Mouse (Mus musculus): ENCODE data around the gene Smim5. TPM values are rescaled to one million over a fixed set of nuclear protein-coding genes. Genes with fewer than 3 reads are reported as not detected.
"Not testable (repeated sequence)": the region's sequence is repeated elsewhere in the genome, so short reads cannot be mapped to it uniquely, and the experiment has no call there.

Gene Smim5
- 1.2 and 1.4 TPM in 2 replicates for polyA plus RNA-seq (2015; fragmentation: Nextera tagmentation; extraction: Ambion mirVana)

DNA sequence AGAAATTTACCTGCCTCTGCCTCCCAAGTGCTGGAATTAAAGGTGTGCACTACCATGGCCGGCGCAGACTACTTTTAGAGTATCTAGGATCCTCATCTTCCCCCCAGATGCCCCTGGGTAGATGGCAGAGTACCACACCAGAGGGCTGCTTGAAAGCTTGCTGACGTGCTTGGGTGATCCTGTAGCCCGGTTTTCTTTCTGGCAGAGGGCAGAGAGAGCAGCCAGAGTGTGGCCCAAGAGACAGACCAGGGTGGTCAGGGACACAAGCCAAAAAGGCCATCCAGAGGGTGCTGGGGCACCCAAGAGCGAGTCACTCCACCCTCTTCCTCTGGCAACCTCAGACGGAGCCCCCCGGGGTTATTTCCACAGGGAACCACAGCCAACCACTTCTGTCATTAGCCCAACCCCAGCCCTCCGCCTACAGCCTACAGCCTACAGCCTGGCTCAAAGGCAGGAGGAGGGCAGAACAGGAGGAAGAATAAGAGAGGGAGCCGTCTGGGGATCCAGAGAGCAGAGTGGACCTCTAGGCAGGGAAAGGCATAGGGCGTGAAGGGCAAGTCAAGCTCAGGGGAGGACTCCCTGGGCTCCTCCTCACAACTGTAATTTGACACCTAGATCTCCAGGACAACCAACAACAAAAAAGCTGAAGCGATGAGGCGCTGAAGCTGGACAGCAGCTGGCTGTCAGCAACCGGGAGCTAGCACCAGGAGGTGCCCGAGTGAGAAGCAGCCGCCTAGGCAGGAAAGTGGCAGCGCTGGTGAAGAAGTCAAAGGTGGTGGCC lies at the start of gene Smim5:
Smim5 (plus strand) TSS at position 481 of the 781 bp plus-strand sequence.
- H3K27me3 ChIP-seq (replicated peaks): no peaks in the 10 kb centered on the region
- H3K9me3 ChIP-seq: no peaks in the 10 kb centered on the region
- H3K4me2 ChIP-seq: no peak within 1 kb of the TSS
- no peak within 1 kb of the TSS for H3K9ac ChIP-seq
- H3K27ac ChIP-seq: no peak within 1 kb of the TSS
- WGBS: 32% methylated on average over 16 of the region's 16 CpGs
- no peak within 1 kb of the TSS for H3K4me3 ChIP-seq
- H3K36me3 ChIP-seq (replicated peaks): 0 out of 2 replicates have a peak, but pooled peaks cover 4% of the 10 kb centered on the region
- H3K4me1 ChIP-seq: 0 out of 2 replicates have a peak, but pooled peaks cover 3% of the 10 kb centered on the region
- ATAC-seq (replicated peaks): no peak

DNA sequence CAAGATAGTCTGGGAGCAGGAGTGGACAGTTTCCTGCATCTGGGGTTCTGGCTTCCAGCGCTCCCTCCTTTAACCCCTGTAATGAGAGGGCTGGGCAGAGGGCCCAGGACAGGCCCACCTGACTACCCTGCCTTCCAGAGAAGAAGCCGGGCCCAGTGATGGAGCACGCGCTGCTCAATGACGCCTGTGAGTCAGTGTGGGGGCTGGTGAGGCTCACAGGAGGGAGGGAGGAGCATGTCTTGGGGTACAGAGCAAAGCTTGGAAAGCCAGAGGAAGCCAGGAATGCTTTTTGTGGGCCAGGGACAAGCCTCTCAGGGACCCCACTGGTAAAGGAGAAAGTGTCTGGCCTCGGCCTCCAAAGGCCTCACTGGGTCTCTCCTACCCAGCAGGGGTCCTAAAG lies 45.1 kb upstream of the Smim5 start:
- H3K27me3 ChIP-seq (replicated peaks): peaks cover 25% of the 10 kb centered on the region
- H3K27ac ChIP-seq: no peak overlapping the region
- H3K36me3 ChIP-seq (replicated peaks): no peaks in the 10 kb centered on the region
- no peak overlapping the region for H3K4me2 ChIP-seq
- H3K9me3 ChIP-seq: no peaks in the 10 kb centered on the region
- ATAC-seq (replicated peaks): no peak
- no peak overlapping the region for H3K9ac ChIP-seq
- peaks cover 18% of the 10 kb centered on the region for H3K4me1 ChIP-seq
- no peak overlapping the region for H3K4me3 ChIP-seq
- 74% methylated on average over 6 of the region's 6 CpGs for WGBS

DNA sequence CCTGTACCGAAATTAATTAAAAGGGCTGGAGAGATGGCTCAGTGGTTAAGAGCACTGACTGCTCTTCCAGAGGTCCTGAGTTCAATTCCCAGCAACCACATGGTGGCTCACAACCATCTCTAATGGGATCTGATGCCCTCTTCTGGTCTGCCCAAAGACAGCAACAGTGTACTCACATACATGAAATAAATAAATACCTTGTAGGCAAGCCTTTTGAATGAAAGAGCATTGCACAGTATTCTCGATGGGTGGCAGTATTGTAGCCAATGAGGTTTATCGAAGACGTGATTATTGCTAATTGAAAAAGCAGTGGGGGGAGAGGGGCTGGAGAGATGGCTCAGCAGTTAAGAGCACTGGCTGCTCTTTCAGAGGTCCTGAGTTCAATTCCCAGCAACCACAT lies 42.6 kb upstream of the Smim5 start:
- not testable (repeated sequence) for H3K9me3 ChIP-seq; H3K36me3 ChIP-seq (replicated peaks); H3K9ac ChIP-seq; H3K27ac ChIP-seq; H3K4me2 ChIP-seq; ATAC-seq (replicated peaks); H3K4me3 ChIP-seq
- WGBS: 91% methylated on average over 4 of the region's 4 CpGs
- H3K4me1 ChIP-seq: peaks cover 20% of the 10 kb centered on the region
- peaks cover 47% of the 10 kb centered on the region for H3K27me3 ChIP-seq (replicated peaks)

DNA sequence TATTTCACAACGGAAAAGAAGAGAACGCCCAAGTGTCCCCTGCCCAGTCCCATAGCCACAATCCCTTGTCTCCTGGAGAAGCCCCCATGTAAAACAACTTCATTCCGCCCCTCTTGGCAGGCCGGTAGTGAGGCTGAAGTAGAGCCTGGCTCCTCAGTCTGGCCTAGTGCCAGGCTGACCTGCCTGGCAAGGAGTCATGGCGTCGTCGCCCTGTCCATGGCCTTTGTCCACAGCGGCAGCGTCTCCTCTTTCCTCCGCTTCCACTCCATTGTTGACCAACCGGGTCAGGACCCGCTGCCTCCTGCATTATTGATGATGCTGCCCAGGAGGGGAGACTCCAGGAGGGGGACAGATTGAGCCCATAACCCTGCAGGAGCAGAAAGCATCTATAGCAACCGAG lies 41.8 kb upstream of the Smim5 start:
- Histone ChIP-seq H3K36me3 (replicated peaks) (no peaks in the 10 kb centered on the region), H3K27ac (no peak overlapping the region), H3K9me3 (no peaks in the 10 kb centered on the region), H3K4me3 (no peak overlapping the region), H3K4me1 (peaks cover 20% of the 10 kb centered on the region), H3K9ac (no peak overlapping the region), H3K4me2 (no peak overlapping the region), H3K27me3 (replicated peaks) (peaks cover 48% of the 10 kb centered on the region)
- 47% methylated on average over 13 of the region's 13 CpGs for WGBS
- no peak for ATAC-seq (replicated peaks)

DNA sequence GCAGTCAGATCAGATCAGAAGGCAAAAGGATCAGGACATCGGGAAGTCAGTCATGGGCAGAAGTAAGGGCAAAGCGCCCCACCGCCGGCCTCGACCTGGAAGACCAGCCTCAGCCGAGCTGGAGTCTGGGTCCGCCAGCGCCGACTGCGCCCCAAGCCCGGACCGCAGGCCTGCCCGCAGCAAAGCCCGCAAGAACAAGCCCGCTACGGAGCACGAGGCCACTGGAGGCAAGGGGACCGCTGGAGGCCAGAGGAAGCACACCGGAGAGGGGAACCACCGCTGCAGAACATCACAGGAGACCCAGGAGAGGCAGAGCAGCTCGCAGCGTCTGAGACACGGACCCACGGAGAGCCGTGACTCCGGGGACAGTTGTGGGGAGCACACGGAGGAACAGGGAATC lies 41.4 kb upstream of the Smim5 start, which contains the start of gene Myo15b:
Myo15b (plus strand) TSS at position 53 of the 400 bp plus-strand sequence.
- Histone ChIP-seq H3K9ac (no peak within 1 kb of the TSS), H3K4me2 (peak within 1 kb of the TSS; percentile 47), H3K9me3 (no peaks in the 10 kb centered on the region), H3K27ac (no peak within 1 kb of the TSS), H3K4me1 (peaks cover 20% of the 10 kb centered on the region), H3K27me3 (replicated peaks) (peaks cover 51% of the 10 kb centered on the region), H3K4me3 (peak within 1 kb of the TSS; percentile 27), H3K36me3 (replicated peaks) (no peaks in the 10 kb centered on the region)
- ATAC-seq (replicated peaks): no peak
- WGBS: 10% methylated on average over 27 of the region's 27 CpGs

GRCm38 (mm10) chr11:115859143-115859945 lies 40.4 kb upstream of the Smim5 start:
- no peak overlapping the region for H3K27ac ChIP-seq
- ATAC-seq (replicated peaks): peak; percentile 76
- H3K4me1 ChIP-seq: peaks cover 20% of the 10 kb centered on the region
- peak overlapping the region; percentile 47 for H3K4me2 ChIP-seq
- no peaks in the 10 kb centered on the region for H3K9me3 ChIP-seq
- no peak overlapping the region for H3K9ac ChIP-seq
- peaks cover 51% of the 10 kb centered on the region for H3K27me3 ChIP-seq (replicated peaks)
- 2% methylated on average over 72 of the region's 75 CpGs for WGBS
- peak overlapping the region; percentile 27 for H3K4me3 ChIP-seq
- no peaks in the 10 kb centered on the region for H3K36me3 ChIP-seq (replicated peaks)

DNA sequence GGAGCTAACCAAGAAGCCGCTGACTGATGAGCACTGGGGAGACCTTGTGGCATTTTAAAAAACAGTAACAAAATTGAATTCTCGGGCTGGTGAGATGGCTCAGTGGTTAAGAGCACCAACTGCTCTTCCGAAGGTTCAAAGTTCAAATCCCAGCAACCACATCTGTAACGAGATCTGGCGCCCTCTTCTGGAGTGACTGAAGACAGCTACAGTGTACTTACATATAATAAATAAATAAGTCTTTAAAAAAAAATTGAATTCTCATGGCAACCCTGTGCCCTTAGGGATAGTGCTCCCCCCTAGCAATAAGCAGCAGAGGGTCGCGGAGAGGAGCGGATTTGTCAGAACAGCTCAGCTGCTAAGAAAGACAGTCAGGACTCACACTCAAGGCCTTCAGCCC lies 35.9 kb upstream of the Smim5 start:
- H3K9me3 ChIP-seq: no peaks in the 10 kb centered on the region
- H3K27me3 ChIP-seq (replicated peaks): peaks cover 35% of the 10 kb centered on the region
- ATAC-seq (replicated peaks): no peak
- peaks cover 10% of the 10 kb centered on the region for H3K4me1 ChIP-seq
- H3K27ac ChIP-seq: no peak overlapping the region
- H3K4me2 ChIP-seq: no peak overlapping the region
- no peak overlapping the region for H3K4me3 ChIP-seq
- H3K9ac ChIP-seq: no peak overlapping the region
- no peaks in the 10 kb centered on the region for H3K36me3 ChIP-seq (replicated peaks)
- 86% methylated on average over 8 of the region's 8 CpGs for WGBS

- ATAC-seq (replicated peaks): no peak
- no peaks in the 10 kb centered on the region for H3K36me3 ChIP-seq (replicated peaks)
- H3K4me3 ChIP-seq: no peak overlapping the region
- no peaks in the 10 kb centered on the region for H3K27me3 ChIP-seq (replicated peaks)
- no peak overlapping the region for H3K4me2 ChIP-seq
- H3K4me1 ChIP-seq: no peaks in the 10 kb centered on the region
- WGBS: 86% methylated on average over 8 of the region's 8 CpGs
- no peaks in the 10 kb centered on the region for H3K9me3 ChIP-seq
- H3K27ac ChIP-seq: no peak overlapping the region
- no peak overlapping the region for H3K9ac ChIP-seq
Measured at GRCm38 (mm10) chr11:115869393-115869792, 30.4 kb upstream of the Smim5 start.

DNA sequence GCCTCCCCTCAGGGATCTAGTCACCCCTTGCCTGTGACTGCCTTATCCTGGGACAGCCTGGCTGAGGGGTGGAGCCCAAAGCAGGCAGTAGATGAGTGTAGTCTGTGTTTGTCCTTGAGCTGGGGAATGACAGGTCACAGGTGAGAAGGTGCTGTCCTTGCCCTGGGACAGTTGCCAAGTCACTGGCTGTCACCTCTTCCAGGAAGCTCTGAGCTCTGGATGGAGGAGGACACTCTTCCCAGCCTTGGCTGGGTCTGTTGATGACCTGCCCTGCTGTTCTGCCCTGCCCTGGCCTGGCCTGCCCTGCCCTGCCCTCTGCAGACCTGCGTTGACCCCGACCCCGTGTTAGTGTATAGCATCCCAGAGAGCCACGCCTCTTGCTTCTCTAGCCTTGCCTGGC lies 27.3 kb upstream of the Smim5 start:
- Histone ChIP-seq H3K27me3 (replicated peaks) (no peaks in the 10 kb centered on the region), H3K9ac (no peak overlapping the region), H3K9me3 (no peaks in the 10 kb centered on the region), H3K4me1 (no peaks in the 10 kb centered on the region), H3K27ac (no peak overlapping the region), H3K4me3 (no peak overlapping the region), H3K36me3 (replicated peaks) (no peaks in the 10 kb centered on the region), H3K4me2 (no peak overlapping the region)
- ATAC-seq (replicated peaks): no peak
- WGBS: 63% methylated on average over 4 of the region's 4 CpGs

GRCm38 (mm10) chr11:115875935-115876334 lies 23.8 kb upstream of the Smim5 start:
- Histone ChIP-seq H3K9ac (no peak overlapping the region), H3K4me1 (no peaks in the 10 kb centered on the region), H3K27ac (no peak overlapping the region), H3K27me3 (replicated peaks) (no peaks in the 10 kb centered on the region), H3K9me3 (no peaks in the 10 kb centered on the region), H3K4me3 (no peak overlapping the region), H3K4me2 (no peak overlapping the region), H3K36me3 (replicated peaks) (no peaks in the 10 kb centered on the region)
- 89% methylated on average over 3 of the region's 3 CpGs for WGBS
- no peak for ATAC-seq (replicated peaks)

DNA sequence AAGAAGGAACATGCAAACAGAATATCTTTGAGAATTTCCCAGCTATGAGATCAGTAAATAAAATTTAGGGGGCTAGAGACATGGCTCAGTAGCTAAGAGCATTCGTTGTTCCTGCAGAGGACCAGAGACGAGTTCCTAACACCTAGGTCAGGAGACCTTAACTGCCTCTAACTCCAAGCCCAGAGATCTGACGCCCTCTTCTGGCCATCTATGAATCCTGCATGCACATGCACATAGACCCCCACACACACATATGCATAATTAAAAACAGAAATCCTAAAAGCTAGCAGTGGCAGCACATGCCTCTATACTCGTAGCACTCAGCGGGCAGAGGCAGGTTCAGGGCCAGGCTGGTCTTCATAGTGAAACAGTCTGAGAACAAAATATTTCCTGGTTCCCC lies 23.3 kb upstream of the Smim5 start:
- Histone ChIP-seq H3K4me3 (no peak overlapping the region), H3K36me3 (replicated peaks) (no peaks in the 10 kb centered on the region), H3K9ac (no peak overlapping the region), H3K4me1 (no peaks in the 10 kb centered on the region), H3K27ac (no peak overlapping the region), H3K9me3 (no peaks in the 10 kb centered on the region), H3K27me3 (replicated peaks) (no peaks in the 10 kb centered on the region), H3K4me2 (no peak overlapping the region)
- no peak for ATAC-seq (replicated peaks)
- whole genome bisulfite sequencing: 81% methylated on average over 5 of the region's 5 CpGs

DNA sequence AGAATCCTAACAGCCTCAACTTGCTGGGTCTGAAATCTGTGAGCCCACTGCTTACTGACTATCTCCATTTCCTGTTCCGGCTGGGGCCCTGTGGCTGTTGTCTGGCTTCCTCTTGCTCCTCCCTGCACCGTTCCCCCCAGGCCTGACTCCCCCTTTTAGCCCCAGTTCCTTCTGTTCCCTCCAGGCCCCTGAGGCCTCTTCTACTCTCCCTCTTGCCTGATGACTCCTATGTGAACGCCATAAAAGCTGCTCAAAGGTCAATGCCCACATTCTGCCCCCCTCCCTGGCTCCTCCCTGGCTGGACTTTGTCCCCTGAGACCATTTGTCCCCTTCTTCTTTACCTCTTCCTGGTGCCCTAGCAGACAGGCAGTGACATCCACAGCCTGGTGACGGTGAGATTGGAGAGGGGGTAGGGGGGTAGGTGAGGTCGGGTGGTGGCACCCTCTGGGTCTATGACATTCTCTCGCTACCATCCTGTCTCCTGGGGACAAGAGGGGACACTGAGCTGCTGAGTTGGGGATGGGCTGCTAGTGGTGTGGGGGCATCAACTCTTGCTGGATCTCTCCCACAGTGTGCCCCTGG lies 22.5 kb upstream of the Smim5 start:
- H3K27ac ChIP-seq: no peak overlapping the region
- no peaks in the 10 kb centered on the region for H3K9me3 ChIP-seq
- WGBS: 76% methylated on average over 6 of the region's 6 CpGs

More for the DNA sequence above, 22.5 kb upstream of the Smim5 start:
- no peaks in the 10 kb centered on the region for H3K36me3 ChIP-seq (replicated peaks)
- ATAC-seq (replicated peaks): no peak
- H3K4me3 ChIP-seq: no peak overlapping the region
- H3K4me2 ChIP-seq: no peak overlapping the region
- no peaks in the 10 kb centered on the region for H3K4me1 ChIP-seq
- H3K9ac ChIP-seq: no peak overlapping the region
- H3K27me3 ChIP-seq (replicated peaks): no peaks in the 10 kb centered on the region

All from midbrain, embryonic 15.5 days (tissue).